Mouse (Mus musculus): Measurements from ENCODE around the gene Cd209c. TPM values are rescaled to one million over a fixed set of nuclear protein-coding genes. Genes with fewer than 3 reads are reported as not detected.

Gene Cd209c
- polyA plus RNA-seq (2014; fragmentation: Illumina TruSeq; extraction: RNeasy Lipid Tissue Mini Kit (QIAGEN cat#74804); ENCODE audit: low read depth, low replicate concordance): 0.28 TPM

GRCm38 (mm10) chr8:3954646-3955045 lies at the start of gene Cd209c:
Gene Cd209c (minus strand): TSS chr8:3954746.

DNA sequence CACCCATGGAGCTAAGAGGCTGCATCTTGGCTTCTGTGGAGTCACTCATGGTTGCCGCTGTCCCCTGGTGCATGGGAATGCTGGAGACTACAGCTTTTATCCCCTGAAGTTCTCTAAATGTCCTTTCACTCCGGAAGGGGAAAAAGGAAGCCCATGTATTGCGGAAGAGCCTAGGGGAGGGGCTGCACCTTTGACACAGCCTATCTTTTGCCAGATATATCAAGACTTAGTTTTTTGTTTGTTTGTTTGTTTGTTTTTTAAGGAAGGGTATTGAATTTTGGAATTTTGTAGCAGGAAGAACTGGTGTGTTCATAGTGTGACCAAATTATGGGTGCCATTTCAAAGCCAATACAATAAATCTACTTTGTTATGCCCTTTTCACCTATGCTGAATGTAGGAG lies 27.8 kb downstream of the Cd209c start, which contains the start of gene Cd209b:
TSS of gene Cd209b (minus strand) at position 101 of the 400 bp plus-strand sequence.

Other genes starting within 250 kb of the Cd209c start
- gene Clec4g, start 234.1 kb downstream of the Cd209c start, polyA plus RNA-seq (2014; fragmentation: Illumina TruSeq; extraction: RNeasy Lipid Tissue Mini Kit (QIAGEN cat#74804); ENCODE audit: low read depth, low replicate concordance): not detected
- gene Cd209a, start 205.8 kb downstream of the Cd209c start, polyA plus RNA-seq (2014; fragmentation: Illumina TruSeq; extraction: RNeasy Lipid Tissue Mini Kit (QIAGEN cat#74804); ENCODE audit: low read depth, low replicate concordance): 4.4 TPM
- gene Cd209e, start 100.4 kb downstream of the Cd209c start, polyA plus RNA-seq (2014; fragmentation: Illumina TruSeq; extraction: RNeasy Lipid Tissue Mini Kit (QIAGEN cat#74804); ENCODE audit: low read depth, low replicate concordance): 0.47 TPM
- not detected for gene Cd209d, start 76.2 kb downstream of the Cd209c start, polyA plus RNA-seq (2014; fragmentation: Illumina TruSeq; extraction: RNeasy Lipid Tissue Mini Kit (QIAGEN cat#74804); ENCODE audit: low read depth, low replicate concordance)
- 3.7 TPM for gene Cd209b, start 27.9 kb downstream of the Cd209c start, polyA plus RNA-seq (2014; fragmentation: Illumina TruSeq; extraction: RNeasy Lipid Tissue Mini Kit (QIAGEN cat#74804); ENCODE audit: low read depth, low replicate concordance)
- gene Cd209f, start 151.1 kb upstream of the Cd209c start, polyA plus RNA-seq (2014; fragmentation: Illumina TruSeq; extraction: RNeasy Lipid Tissue Mini Kit (QIAGEN cat#74804); ENCODE audit: low read depth, low replicate concordance): 1.2 TPM
- gene Cd209g, start 179.4 kb upstream of the Cd209c start, polyA plus RNA-seq (2014; fragmentation: Illumina TruSeq; extraction: RNeasy Lipid Tissue Mini Kit (QIAGEN cat#74804); ENCODE audit: low read depth, low replicate concordance): 0.41 TPM
- gene Evi5l, start 211.8 kb upstream of the Cd209c start, polyA plus RNA-seq (2014; fragmentation: Illumina TruSeq; extraction: RNeasy Lipid Tissue Mini Kit (QIAGEN cat#74804); ENCODE audit: low read depth, low replicate concordance): 2.4 TPM